Mouse (Mus musculus) limb, embryonic 12.5 days (tissue): Measurements from ENCODE around the gene Gm21992. TPM values are rescaled to one million over a fixed set of nuclear protein-coding genes. Genes with fewer than 3 reads are reported as not detected.

Source experiments
- ATAC-seq: fragments of 200-750 bp; cut with Nextera tagmentation; 2 replicates; pipeline ENCODE4 v1.8.0; 2017; ENCODE audit warnings: low read depth, moderate TSS enrichment; ENCODE audit not compliant: insufficient number of reproducible peaks, insufficient read depth, low FRiP score, low TSS enrichment
- H3K27ac ChIP-seq: fragments of 300-500 bp; sonication (generic); 2 replicates; pipeline ENCODE4 v1.5.1; 2016; ENCODE audit warnings: mild to moderate bottlenecking, moderate library complexity
- H3K27me3 ChIP-seq: fragments of 300-500 bp; sonication (generic); 2 replicates; pipeline ENCODE4 v1.6.1; 2016; ENCODE audit warnings: mild to moderate bottlenecking, moderate library complexity
- H3K36me3 ChIP-seq: fragments of 300-500 bp; sonication (generic); 2 replicates; pipeline ENCODE4 v1.6.1; 2016; ENCODE audit warnings: mild to moderate bottlenecking, moderate library complexity
- H3K4me1 ChIP-seq: fragments of 300-500 bp; sonication (generic); replicated peaks from 2 replicates; pipeline ENCODE4 v1.6.1; 2016
- H3K4me2 ChIP-seq: fragments of 300-500 bp; sonication (generic); 2 replicates; pipeline ENCODE4 v1.6.1; 2016; ENCODE audit warnings: mild to moderate bottlenecking, moderate library complexity
- H3K4me3 ChIP-seq: fragments of 300-500 bp; sonication (generic); replicated peaks from 2 replicates; pipeline ENCODE4 v1.5.1; 2016; ENCODE audit warnings: mild to moderate bottlenecking
- H3K9ac ChIP-seq: fragments of 300-500 bp; sonication (generic); replicated peaks from 2 replicates; pipeline ENCODE4 v1.6.1; 2016; ENCODE audit warnings: mild to moderate bottlenecking, moderate library complexity
- H3K9me3 ChIP-seq: fragments of 300-500 bp; sonication (generic); 2 replicates; pipeline ENCODE4 v1.6.1; 2016; ENCODE audit warnings: mild to moderate bottlenecking, moderate library complexity
- WGBS: fragments of 180-500 bp; shearing (Covaris S2); methylation state at CpG from one replicate; pipeline ENCODE4 v1.1.7; 2016; 5-methylcytosine and 5-hydroxymethylcytosine counted together
- polyA plus RNA-seq: library from polyadenylated mRNA; unstranded; fragments of >200 nt; fragmentation: Nextera tagmentation; extraction: Ambion mirVana; gene quantifications from 2 replicates; pipeline ENCODE4 v1.2.1, GENCODE M21; 2016

The Gm21992 gene
- polyA plus RNA-seq, 1 experiment from 2014 or later: 57.2 TPM

DNA sequence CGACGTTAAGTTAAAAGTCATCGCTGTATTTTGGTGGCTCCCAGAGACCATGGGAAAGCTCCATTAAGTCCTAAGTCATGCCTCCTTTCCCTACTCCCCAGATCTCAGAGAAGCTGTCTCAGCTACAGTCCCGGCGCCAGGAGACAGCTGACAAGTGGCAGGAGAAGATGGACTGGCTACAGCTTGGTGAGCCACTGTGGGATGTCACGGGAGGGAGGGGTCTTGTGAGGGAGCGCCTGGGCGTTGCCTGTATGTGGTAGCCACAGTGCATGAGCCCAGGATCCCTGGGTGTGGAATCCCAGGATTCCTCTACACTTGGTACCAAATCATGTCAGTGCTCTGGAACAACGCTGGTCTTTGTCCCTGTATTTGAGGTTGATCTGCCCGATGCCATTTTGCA lies 62.9 kb downstream of the Gm21992 start:
- H3K36me3 ChIP-seq: peaks cover 3% of the 10 kb centered on the region; the same call in 1 of the 2 replicates
- no peak overlapping the region for H3K9ac ChIP-seq
- H3K4me2 ChIP-seq: no peak overlapping the region
- no peak overlapping the region for H3K27ac ChIP-seq
- 79% methylated on average over 10 of the region's 10 CpGs for WGBS
- no peaks in the 10 kb centered on the region for H3K27me3 ChIP-seq
- no peaks in the 10 kb centered on the region for H3K4me1 ChIP-seq
- no peak overlapping the region for H3K4me3 ChIP-seq
- no peaks in the 10 kb centered on the region for H3K9me3 ChIP-seq
- ATAC-seq: no peak

DNA sequence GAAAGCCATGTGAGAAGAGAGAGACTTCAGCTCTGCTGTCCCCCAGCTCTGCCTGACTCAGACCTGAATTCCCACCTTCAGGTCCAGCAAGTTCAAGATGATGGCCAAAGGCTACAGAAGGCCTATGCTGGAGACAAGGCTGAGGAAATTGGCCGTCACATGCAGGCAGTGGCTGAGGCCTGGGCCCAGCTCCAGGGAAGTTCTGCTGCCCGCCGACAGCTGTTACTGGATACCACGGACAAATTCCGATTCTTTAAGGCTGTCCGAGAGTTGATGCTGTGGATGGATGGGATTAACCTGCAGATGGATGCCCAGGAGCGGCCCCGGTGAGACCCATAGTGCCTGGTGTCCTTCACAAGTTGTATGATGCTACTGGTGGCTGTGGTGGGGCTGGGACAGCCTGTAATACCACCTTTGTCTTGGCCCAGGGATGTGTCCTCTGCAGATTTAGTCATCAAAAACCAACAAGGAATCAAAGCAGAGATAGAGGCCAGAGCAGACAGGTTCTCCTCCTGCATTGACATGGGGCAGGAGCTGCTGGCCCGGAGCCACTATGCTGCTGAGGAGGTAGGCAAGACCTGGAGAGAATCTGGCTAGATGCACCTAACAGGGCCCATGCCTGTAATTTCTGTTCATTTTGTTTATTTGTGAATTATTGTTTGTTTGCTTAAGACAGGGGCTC lies 63.6 kb downstream of the Gm21992 start:
- Histone ChIP-seq H3K4me1 (0 out of 2 replicates have a peak, but pooled peaks cover 3% of the 10 kb centered on the region), H3K9me3 (no peaks in the 10 kb centered on the region), H3K4me3 (no peak overlapping the region), H3K4me2 (no peak overlapping the region), H3K9ac (no peak overlapping the region), H3K27me3 (no peaks in the 10 kb centered on the region), H3K27ac (no peak overlapping the region), H3K36me3 (peaks cover 3% of the 10 kb centered on the region; the same call in 1 of the 2 replicates)
- no peak for ATAC-seq
- 90% methylated on average over 9 of the region's 9 CpGs for WGBS

DNA sequence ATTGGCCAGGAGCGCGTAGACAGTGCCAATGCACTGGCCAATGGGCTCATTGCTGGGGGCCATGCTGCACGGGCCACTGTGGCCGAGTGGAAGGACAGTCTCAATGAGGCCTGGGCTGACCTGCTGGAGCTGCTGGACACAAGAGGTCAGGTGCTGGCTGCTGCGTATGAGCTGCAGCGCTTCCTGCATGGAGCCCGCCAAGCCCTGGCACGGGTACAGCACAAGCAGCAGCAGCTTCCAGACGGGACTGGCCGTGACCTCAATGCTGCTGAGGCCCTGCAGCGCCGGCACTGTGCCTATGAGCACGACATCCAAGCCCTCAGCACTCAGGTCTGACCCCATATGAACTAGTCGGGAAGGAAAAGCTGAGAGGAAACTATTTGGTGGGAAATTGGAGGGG lies 64.8 kb downstream of the Gm21992 start:
- Histone ChIP-seq H3K27me3 (no peaks in the 10 kb centered on the region), H3K4me2 (no peak overlapping the region), H3K9me3 (no peaks in the 10 kb centered on the region), H3K4me3 (no peak overlapping the region), H3K27ac (no peak overlapping the region), H3K4me1 (0 out of 2 replicates have a peak, but pooled peaks cover 4% of the 10 kb centered on the region), H3K36me3 (peaks cover 3% of the 10 kb centered on the region; the same call in 1 of the 2 replicates), H3K9ac (no peak overlapping the region)
- 86% methylated on average over 14 of the region's 14 CpGs for WGBS
- no peak for ATAC-seq

DNA sequence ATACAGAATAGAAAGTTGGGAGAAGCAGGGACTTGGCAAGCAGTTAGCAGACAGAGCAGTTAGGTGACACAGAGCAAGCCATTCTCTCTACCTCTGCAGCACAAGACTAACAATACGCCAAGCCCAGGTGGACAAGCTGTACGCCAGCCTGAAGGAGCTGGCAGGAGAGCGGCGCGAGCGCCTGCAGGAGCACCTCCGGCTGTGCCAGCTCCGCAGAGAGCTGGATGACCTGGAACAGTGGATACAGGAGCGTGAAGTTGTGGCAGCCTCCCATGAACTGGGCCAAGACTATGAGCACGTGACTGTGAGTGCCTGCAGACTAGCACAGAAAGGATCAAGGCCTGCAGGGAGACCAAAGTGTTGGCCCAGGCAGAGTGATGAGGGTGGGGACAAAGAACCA lies 65.7 kb downstream of the Gm21992 start:
- 94% methylated on average over 10 of the region's 10 CpGs for WGBS

DNA sequence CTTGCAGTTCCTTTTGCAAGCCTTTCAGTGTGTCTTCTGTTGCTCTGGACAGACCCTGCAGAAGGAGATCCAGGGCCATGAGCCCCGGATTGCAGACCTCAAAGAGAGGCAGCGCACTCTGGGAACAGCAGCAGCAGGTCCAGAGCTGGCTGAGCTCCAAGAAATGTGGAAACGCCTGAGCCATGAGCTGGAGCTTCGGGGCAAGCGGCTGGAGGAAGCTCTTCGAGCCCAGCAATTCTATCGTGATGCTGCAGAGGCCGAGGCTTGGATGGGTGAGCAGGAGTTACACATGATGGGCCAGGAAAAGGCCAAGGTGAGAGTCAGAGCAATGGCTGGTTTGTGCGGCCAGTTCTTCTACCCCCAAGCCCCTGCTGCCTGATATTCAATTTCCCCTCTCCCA lies 66.4 kb downstream of the Gm21992 start:
- Histone ChIP-seq H3K9ac (0 out of 2 replicates have a peak overlapping the region, but pooled peaks have one; percentile 12), H3K4me3 (no peak overlapping the region), H3K4me1 (0 out of 2 replicates have a peak, but pooled peaks cover 4% of the 10 kb centered on the region), H3K4me2 (no peak overlapping the region), H3K36me3 (no peaks in the 10 kb centered on the region), H3K9me3 (no peaks in the 10 kb centered on the region), H3K27me3 (no peaks in the 10 kb centered on the region), H3K27ac (no peak overlapping the region)
- WGBS: 79% methylated on average over 9 of the region's 9 CpGs
- ATAC-seq: no peak

More for the DNA sequence above, 65.7 kb downstream of the Gm21992 start:
- no peak for ATAC-seq
- H3K4me2 ChIP-seq: no peak overlapping the region
- H3K9me3 ChIP-seq: no peaks in the 10 kb centered on the region
- H3K4me1 ChIP-seq: 0 out of 2 replicates have a peak, but pooled peaks cover 4% of the 10 kb centered on the region
- H3K27ac ChIP-seq: no peak overlapping the region
- no peaks in the 10 kb centered on the region for H3K27me3 ChIP-seq
- peaks cover 3% of the 10 kb centered on the region; the same call in 1 of the 2 replicates for H3K36me3 ChIP-seq
- H3K4me3 ChIP-seq: no peak overlapping the region
- H3K9ac ChIP-seq: no peak overlapping the region

DNA sequence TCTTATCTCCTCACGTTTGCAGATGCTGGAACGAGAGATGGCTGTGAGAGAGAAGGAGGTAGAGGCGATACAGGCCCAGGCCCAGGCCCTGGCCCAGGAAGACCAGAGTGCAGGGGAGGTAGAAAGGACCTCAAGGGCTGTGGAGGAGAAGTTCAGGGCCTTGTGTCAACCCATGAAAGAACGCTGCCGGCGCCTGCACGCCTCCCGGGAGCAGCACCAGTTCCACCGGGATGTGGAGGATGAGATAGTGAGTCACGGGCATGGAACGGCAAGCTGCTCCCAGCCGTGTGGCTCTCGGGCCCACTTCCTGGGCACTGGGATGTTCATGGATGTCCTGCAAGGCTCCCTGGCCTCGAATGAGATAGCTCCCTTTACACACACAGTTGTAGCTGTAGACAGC lies 67.4 kb downstream of the Gm21992 start:
- H3K27me3 ChIP-seq: no peaks in the 10 kb centered on the region
- no peaks in the 10 kb centered on the region for H3K9me3 ChIP-seq
- 0 out of 2 replicates have a peak, but pooled peaks cover 4% of the 10 kb centered on the region for H3K4me1 ChIP-seq
- no peak overlapping the region for H3K9ac ChIP-seq
- H3K4me2 ChIP-seq: no peak overlapping the region
- no peak overlapping the region for H3K4me3 ChIP-seq
- no peak overlapping the region for H3K27ac ChIP-seq
- 0 out of 2 replicates have a peak, but pooled peaks cover 4% of the 10 kb centered on the region for H3K36me3 ChIP-seq
- 83% methylated on average over 14 of the region's 14 CpGs for WGBS
- ATAC-seq: no peak

DNA sequence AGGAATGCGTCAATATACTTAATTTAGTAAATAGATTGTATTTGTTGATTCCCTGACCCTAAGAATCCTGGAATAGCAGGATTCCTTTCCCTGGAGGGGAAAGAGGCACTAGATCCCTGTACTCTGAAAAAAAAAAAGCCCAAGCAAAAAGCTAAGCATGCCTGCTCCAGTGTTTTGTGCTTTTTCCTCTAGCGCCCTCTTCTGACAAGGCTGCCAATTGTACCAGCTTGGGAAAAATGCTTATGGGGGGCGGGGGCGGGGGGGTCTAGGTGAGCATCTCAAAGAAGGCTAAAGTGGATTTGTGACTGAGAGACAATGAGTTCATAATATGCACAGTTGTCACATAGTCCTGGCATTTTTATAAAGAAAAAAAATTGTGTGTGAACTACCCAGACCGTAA lies 67.9 kb downstream of the Gm21992 start:
- Histone ChIP-seq H3K27ac (no peak overlapping the region), H3K9ac (no peak overlapping the region), H3K4me1 (0 out of 2 replicates have a peak, but pooled peaks cover 4% of the 10 kb centered on the region), H3K9me3 (no peaks in the 10 kb centered on the region), H3K4me3 (no peak overlapping the region), H3K36me3 (0 out of 2 replicates have a peak, but pooled peaks cover 4% of the 10 kb centered on the region), H3K27me3 (no peaks in the 10 kb centered on the region), H3K4me2 (no peak overlapping the region)
- ATAC-seq: no peak
- 40% methylated on average over 5 of the region's 5 CpGs for WGBS

DNA sequence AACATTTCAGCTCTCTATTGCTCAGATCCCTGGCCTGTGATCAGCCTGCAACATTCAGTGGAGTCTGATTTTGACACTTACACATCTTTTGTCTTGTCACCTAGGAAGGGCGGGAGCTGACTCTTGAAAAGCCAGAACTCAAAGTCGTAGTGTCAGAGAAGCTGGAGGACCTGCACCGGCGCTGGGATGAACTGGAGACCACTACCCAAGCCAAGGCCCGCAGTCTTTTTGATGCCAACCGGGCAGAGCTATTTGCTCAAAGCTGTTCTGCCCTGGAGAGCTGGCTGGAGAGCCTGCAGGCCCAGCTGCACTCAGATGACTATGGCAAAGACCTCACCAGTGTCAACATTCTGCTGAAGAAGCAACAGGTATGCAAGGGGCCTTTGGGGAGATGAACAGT lies 69.2 kb downstream of the Gm21992 start:
- Histone ChIP-seq H3K27me3 (no peaks in the 10 kb centered on the region), H3K27ac (no peak overlapping the region), H3K4me1 (0 out of 2 replicates have a peak, but pooled peaks cover 4% of the 10 kb centered on the region), H3K9ac (no peak overlapping the region), H3K36me3 (peaks cover 14% of the 10 kb centered on the region; the same call in 1 of the 2 replicates), H3K4me2 (no peak overlapping the region), H3K9me3 (no peaks in the 10 kb centered on the region), H3K4me3 (no peak overlapping the region)
- ATAC-seq: no peak
- 91% methylated on average over 6 of the region's 6 CpGs for WGBS

DNA sequence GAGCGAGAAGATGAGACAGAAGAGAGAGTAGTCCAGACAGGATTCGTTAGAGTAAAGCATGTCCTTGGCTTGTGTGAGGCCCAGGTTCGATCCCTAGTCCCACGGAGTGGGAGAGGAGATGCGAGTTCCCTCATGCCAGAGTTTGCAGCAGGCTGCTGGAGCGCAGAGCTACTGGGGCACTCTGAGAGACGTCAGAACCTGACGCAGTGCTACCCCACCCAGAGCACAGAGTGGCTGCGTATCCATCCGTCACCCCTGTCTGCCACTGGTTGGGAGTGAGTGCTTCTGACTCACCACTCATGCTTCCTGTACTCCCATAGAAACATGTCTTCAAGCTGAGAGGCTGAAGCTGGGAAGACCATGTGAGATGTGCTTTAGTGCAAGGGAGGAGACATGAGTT lies 69.9 kb downstream of the Gm21992 start:
- H3K36me3 ChIP-seq: peaks cover 14% of the 10 kb centered on the region; the same call in 1 of the 2 replicates
- no peak overlapping the region for H3K4me3 ChIP-seq
- no peak for ATAC-seq
- H3K27me3 ChIP-seq: no peaks in the 10 kb centered on the region
- H3K9ac ChIP-seq: no peak overlapping the region
- H3K4me2 ChIP-seq: no peak overlapping the region
- 79% methylated on average over 10 of the region's 10 CpGs for WGBS
- no peaks in the 10 kb centered on the region for H3K9me3 ChIP-seq
- H3K4me1 ChIP-seq: 0 out of 2 replicates have a peak, but pooled peaks cover 4% of the 10 kb centered on the region
- H3K27ac ChIP-seq: no peak overlapping the region

DNA sequence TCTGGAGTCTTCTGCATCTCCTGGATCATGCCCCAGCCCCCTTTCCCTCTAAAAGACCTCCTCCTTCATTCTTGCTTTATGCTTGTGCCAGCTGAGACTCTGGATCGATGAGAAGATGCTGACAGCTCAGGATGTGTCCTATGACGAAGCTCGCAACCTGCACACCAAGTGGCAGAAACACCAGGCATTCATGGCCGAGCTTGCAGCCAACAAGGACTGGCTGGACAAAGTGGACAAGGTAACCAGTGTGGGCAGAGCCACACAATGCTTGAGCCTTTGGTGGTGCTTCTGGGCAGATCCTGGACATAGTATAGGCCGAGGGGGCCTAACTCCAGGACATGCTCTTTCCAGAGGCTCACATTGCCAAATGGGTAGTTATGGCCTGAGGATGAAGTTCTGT lies 71.7 kb downstream of the Gm21992 start:
- no peak overlapping the region for H3K9ac ChIP-seq
- no peak overlapping the region for H3K27ac ChIP-seq
- WGBS: 90% methylated on average over 5 of the region's 5 CpGs
- H3K36me3 ChIP-seq: peaks cover 14% of the 10 kb centered on the region; the same call in 1 of the 2 replicates
- no peaks in the 10 kb centered on the region for H3K27me3 ChIP-seq
- H3K4me3 ChIP-seq: no peak overlapping the region
- H3K4me2 ChIP-seq: no peak overlapping the region
- H3K9me3 ChIP-seq: no peaks in the 10 kb centered on the region
- ATAC-seq: no peak
- 0 out of 2 replicates have a peak, but pooled peaks cover 4% of the 10 kb centered on the region for H3K4me1 ChIP-seq

DNA sequence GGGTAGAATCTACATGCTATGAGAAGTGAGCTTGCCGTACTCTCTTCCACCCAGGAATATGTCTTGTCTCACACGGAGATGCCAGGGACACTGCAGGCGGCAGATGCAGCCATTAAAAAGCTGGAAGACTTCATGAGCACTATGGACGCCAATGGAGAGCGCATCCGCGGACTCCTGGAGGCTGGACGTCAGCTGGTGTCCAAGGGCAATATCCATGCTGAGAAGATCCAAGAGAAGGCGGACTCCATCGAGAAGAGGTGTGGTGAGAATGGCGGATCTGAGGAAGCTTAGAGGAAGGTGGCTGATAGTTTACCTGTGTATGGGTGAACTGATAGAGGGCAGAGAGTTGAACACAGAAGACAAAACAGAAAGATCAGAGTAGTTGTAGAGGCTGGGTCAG lies 72.4 kb downstream of the Gm21992 start:
- WGBS: 91% methylated on average over 11 of the region's 11 CpGs
- H3K27me3 ChIP-seq: no peaks in the 10 kb centered on the region
- no peak overlapping the region for H3K4me2 ChIP-seq
- no peak overlapping the region for H3K9ac ChIP-seq
- no peak for ATAC-seq
- 0 out of 2 replicates have a peak, but pooled peaks cover 4% of the 10 kb centered on the region for H3K4me1 ChIP-seq
- no peaks in the 10 kb centered on the region for H3K9me3 ChIP-seq
- no peak overlapping the region for H3K27ac ChIP-seq
- peaks cover 20% of the 10 kb centered on the region for H3K36me3 ChIP-seq
- no peak overlapping the region for H3K4me3 ChIP-seq
